Mouse (Mus musculus) hindbrain, embryonic 14.5 days (tissue): ENCODE data around the gene Arsb. TPM values are rescaled to one million over a fixed set of nuclear protein-coding genes. Genes with fewer than 3 reads are reported as not detected.

Source experiments
- ATAC-seq: fragments of 200-750 bp; cut with Nextera tagmentation; 2 replicates; pipeline ENCODE4 v1.8.0; 2017; ENCODE audit warnings: moderate number of reproducible peaks, mild to moderate bottlenecking, moderate TSS enrichment, moderate library complexity; ENCODE audit not compliant: low FRiP score
- DNase-seq: peaks from one replicate; pipeline ENCODE4 v3.0.0-alpha.2; 2015; ENCODE audit warnings: low spot score
- H3K27ac ChIP-seq: fragments of 300-500 bp; sonication (generic); 2 replicates; pipeline ENCODE4 v1.5.1; 2014; ENCODE audit warnings: mild to moderate bottlenecking, moderate library complexity
- H3K27me3 ChIP-seq: fragments of 300-500 bp; sonication (generic); 2 replicates; pipeline ENCODE4 v1.6.1; 2014; ENCODE audit warnings: mild to moderate bottlenecking, low read length, mixed read lengths; ENCODE audit not compliant: control insufficient read depth, insufficient read depth
- H3K36me3 ChIP-seq: fragments of 300-500 bp; sonication (generic); replicated peaks from 2 replicates; pipeline ENCODE4 v1.6.1; 2014; ENCODE audit not compliant: control insufficient read depth, insufficient read depth
- H3K4me1 ChIP-seq: fragments of 300-500 bp; sonication (generic); replicated peaks from 2 replicates; pipeline ENCODE4 v1.6.1; 2014; ENCODE audit warnings: antibody characterized with exemption, low read length, mixed read lengths; ENCODE audit not compliant: control insufficient read depth, insufficient read depth
- H3K4me2 ChIP-seq: fragments of 300-500 bp; sonication (generic); replicated peaks from 2 replicates; pipeline ENCODE4 v1.6.1; 2014; ENCODE audit warnings: mild to moderate bottlenecking, moderate library complexity
- H3K4me3 ChIP-seq: fragments of 300-500 bp; sonication (generic); replicated peaks from 2 replicates; pipeline ENCODE4 v1.5.1; 2014; ENCODE audit warnings: mild to moderate bottlenecking, low read length
- H3K9ac ChIP-seq: fragments of 300-500 bp; sonication (generic); 2 replicates; pipeline ENCODE4 v1.6.1; 2014
- H3K9me3 ChIP-seq: fragments of 300-500 bp; sonication (generic); 2 replicates; pipeline ENCODE4 v1.6.1; 2016; ENCODE audit warnings: low read length; ENCODE audit not compliant: control insufficient read depth
- WGBS: fragments of 180-500 bp; shearing (Covaris S2); extraction: QIAGEN DNeasy Blood & Tissue Kit; methylation state at CpG from one replicate; pipeline ENCODE4 v1.1.7; 2014; 5-methylcytosine and 5-hydroxymethylcytosine counted together
- polyA plus RNA-seq: library from polyadenylated mRNA; unstranded; fragments of >200 nt; fragmentation: Nextera tagmentation; extraction: Ambion mirVana; gene quantifications from 2 replicates; pipeline ENCODE4 v1.2.1, GENCODE M21; 2014

The Arsb gene
- polyA plus RNA-seq, 1 experiment from 2014 or later = 10.9 TPM

- H3K4me1 ChIP-seq = no peaks in the 10 kb centered on the region
- H3K9me3 ChIP-seq = 0 out of 2 replicates have a peak, but pooled peaks cover 7% of the 10 kb centered on the region
- H3K9ac ChIP-seq = no peak overlapping the region
- H3K4me3 ChIP-seq = no peak overlapping the region
- ATAC-seq = no peak
- DNase-seq = no peak
- H3K27me3 ChIP-seq = no peaks in the 10 kb centered on the region
- no peak overlapping the region for H3K27ac ChIP-seq
- H3K4me2 ChIP-seq = no peak overlapping the region
- H3K36me3 ChIP-seq = no peaks in the 10 kb centered on the region
- 91% methylated on average over 12 of the region's 12 CpGs for WGBS
These were observed 43.2 kb downstream of the Arsb start for GRCm38 (mm10) chr13:93814676-93815075.

DNA sequence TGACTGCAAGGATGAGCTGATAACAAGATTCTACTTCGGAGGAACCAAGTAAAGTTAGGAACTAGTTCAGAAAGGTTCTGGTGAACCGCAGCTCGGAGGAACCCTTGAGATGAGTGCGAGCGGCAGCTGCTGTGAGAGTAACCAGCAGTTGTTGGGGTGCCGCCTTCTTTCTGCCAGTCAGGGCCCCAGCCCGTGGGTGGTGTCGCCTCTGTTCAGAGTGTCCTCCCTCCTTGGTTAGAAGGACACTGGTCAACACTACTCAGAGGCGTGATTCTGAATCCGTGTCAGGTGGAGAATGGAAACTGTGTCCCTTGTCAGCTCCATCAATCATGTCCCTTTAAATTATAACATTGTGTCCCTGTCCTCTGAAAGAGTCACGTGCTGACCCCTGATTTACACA, 43.7 kb downstream of the Arsb start:
- Histone ChIP-seq H3K4me1 (no peaks in the 10 kb centered on the region), H3K9ac (no peak overlapping the region), H3K27me3 (no peaks in the 10 kb centered on the region), H3K4me3 (no peak overlapping the region), H3K4me2 (no peak overlapping the region), H3K27ac (no peak overlapping the region), H3K9me3 (0 out of 2 replicates have a peak, but pooled peaks cover 7% of the 10 kb centered on the region), H3K36me3 (no peaks in the 10 kb centered on the region)
- WGBS = 81% methylated on average over 11 of the region's 11 CpGs
- no peak for ATAC-seq
- DNase-seq = no peak

- no peaks in the 10 kb centered on the region for H3K27me3 ChIP-seq
- WGBS = 85% methylated on average over 2 of the region's 2 CpGs
- H3K4me2 ChIP-seq = no peak overlapping the region
- ATAC-seq (no peak), DNase-seq (no peak)
- H3K9ac ChIP-seq = no peak overlapping the region
- no peaks in the 10 kb centered on the region for H3K4me1 ChIP-seq
- H3K9me3 ChIP-seq = 0 out of 2 replicates have a peak, but pooled peaks cover 7% of the 10 kb centered on the region
- H3K36me3 ChIP-seq = no peaks in the 10 kb centered on the region
- no peak overlapping the region for H3K4me3 ChIP-seq
- H3K27ac ChIP-seq = no peak overlapping the region
These were observed 44.7 kb downstream of the Arsb start for GRCm38 (mm10) chr13:93816127-93816526.

DNA sequence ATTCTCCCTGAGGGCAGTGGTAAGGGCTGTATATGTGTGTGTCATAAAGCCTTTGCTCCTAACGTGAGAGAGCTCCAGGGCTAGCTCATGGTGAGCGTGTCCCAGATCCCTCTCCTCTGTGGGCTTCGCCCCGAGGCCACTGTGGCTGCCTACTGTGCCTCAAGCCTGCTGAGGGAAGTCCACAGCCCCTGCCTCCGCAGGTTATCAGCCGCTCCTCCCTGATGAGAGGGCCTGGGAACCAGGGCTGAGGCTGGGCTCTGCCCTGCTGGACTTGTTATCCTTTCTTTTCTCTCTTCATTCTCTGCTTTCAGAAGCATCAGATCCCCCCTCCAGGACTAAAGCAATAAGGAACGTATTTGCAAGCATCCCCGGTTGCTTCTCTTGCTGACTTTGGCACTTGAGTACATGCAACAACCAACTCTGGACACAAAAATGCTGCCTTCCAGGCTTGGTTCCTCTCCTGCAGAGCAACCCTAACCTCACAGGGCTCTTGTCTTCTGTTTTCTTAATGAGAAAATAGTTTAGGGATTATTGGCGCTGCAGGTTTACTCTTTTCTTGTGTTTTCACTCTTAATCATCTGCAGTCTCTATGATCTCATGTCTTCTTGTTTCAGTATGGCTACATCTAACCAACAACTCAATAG, 45.4 kb downstream of the Arsb start:
- WGBS = 47% methylated on average over 9 of the region's 9 CpGs
- Histone ChIP-seq H3K9ac (no peak overlapping the region), H3K36me3 (no peaks in the 10 kb centered on the region), H3K27ac (no peak overlapping the region), H3K27me3 (no peaks in the 10 kb centered on the region), H3K9me3 (0 out of 2 replicates have a peak, but pooled peaks cover 7% of the 10 kb centered on the region), H3K4me2 (no peak overlapping the region), H3K4me1 (no peaks in the 10 kb centered on the region), H3K4me3 (no peak overlapping the region)
- DNase-seq (no peak), ATAC-seq (no peak)

DNA sequence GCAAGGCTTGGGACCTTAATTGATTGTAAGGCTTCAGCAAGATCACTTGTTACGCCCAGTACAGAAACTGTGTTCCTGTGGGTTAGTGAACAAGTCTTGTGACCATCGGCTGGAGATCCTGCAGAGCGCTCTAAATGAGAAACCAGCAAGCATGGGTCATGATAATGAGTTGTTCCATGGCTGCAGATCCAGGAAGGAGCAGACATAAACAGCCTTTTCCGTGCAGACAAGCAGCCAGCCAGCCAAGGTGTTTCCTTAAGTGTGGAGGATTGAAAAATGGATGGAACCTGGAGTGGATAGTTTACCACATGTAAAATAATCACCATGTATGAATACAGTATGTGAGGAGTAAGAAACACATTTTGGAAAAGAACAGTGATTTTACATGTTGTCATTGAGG, 48.7 kb downstream of the Arsb start:
- DNase-seq = no peak
- Histone ChIP-seq H3K36me3 (no peaks in the 10 kb centered on the region), H3K9me3 (0 out of 2 replicates have a peak, but pooled peaks cover 7% of the 10 kb centered on the region), H3K9ac (no peak overlapping the region), H3K4me1 (no peaks in the 10 kb centered on the region), H3K27me3 (no peaks in the 10 kb centered on the region), H3K4me3 (no peak overlapping the region), H3K27ac (no peak overlapping the region), H3K4me2 (no peak overlapping the region)
- WGBS = 88% methylated on average over 4 of the region's 4 CpGs
- no peak for ATAC-seq

DNA sequence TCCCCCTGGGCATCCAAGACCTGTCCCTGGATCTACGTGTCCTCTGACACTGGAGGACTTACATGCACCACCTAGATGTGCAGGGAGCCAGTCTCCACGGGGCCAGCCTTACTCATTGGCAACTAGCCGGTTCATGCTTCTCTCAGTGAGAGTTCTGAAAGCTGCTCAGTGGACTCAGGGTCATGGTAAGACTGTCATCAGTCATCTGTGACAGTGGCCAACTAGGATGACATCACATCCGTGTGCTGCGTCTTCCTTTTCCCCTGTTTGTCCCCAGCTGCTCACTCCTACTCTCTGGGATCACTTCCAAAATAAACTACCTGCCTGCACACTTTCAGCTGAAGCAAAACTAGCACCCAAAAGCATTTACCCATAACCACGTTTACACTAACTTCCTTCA, 50.6 kb downstream of the Arsb start:
- H3K27me3 ChIP-seq = no peaks in the 10 kb centered on the region
- no peak overlapping the region for H3K27ac ChIP-seq
- no peak overlapping the region for H3K4me2 ChIP-seq
- H3K4me3 ChIP-seq = no peak overlapping the region
- H3K9ac ChIP-seq = no peak overlapping the region
- H3K4me1 ChIP-seq = no peaks in the 10 kb centered on the region
- DNase-seq (no peak), ATAC-seq (no peak)
- WGBS = 72% methylated on average over 6 of the region's 6 CpGs
- no peaks in the 10 kb centered on the region for H3K36me3 ChIP-seq
- H3K9me3 ChIP-seq = 0 out of 2 replicates have a peak, but pooled peaks cover 7% of the 10 kb centered on the region

- H3K4me2 ChIP-seq = no peak overlapping the region
- H3K4me3 ChIP-seq = no peak overlapping the region
- 77% methylated on average over 7 of the region's 7 CpGs for WGBS
- no peaks in the 10 kb centered on the region for H3K27me3 ChIP-seq
- no peaks in the 10 kb centered on the region for H3K36me3 ChIP-seq
- DNase-seq (no peak), ATAC-seq (peak; percentile 8; the same call in 1 of the 2 replicates)
- no peaks in the 10 kb centered on the region for H3K4me1 ChIP-seq
- H3K9ac ChIP-seq = no peak overlapping the region
- no peak overlapping the region for H3K27ac ChIP-seq
- no peaks in the 10 kb centered on the region for H3K9me3 ChIP-seq
These were observed 54.5 kb downstream of the Arsb start for GRCm38 (mm10) chr13:93825792-93826558.

GRCm38 (mm10) chr13:93827745-93828144, 56.3 kb downstream of the Arsb start:
- H3K36me3 ChIP-seq = no peaks in the 10 kb centered on the region
- no peak for ATAC-seq
- no peak overlapping the region for H3K4me3 ChIP-seq
- H3K4me1 ChIP-seq = no peaks in the 10 kb centered on the region
- H3K9me3 ChIP-seq = 0 out of 2 replicates have a peak, but pooled peaks cover 5% of the 10 kb centered on the region
- H3K27ac ChIP-seq = no peak overlapping the region
- DNase-seq = no peak
- WGBS = 73% methylated on average over 2 of the region's 2 CpGs
- H3K9ac ChIP-seq = no peak overlapping the region
- no peaks in the 10 kb centered on the region for H3K27me3 ChIP-seq
- H3K4me2 ChIP-seq = no peak overlapping the region

GRCm38 (mm10) chr13:93829565-93830293, 58.3 kb downstream of the Arsb start:
- ATAC-seq (no peak), DNase-seq (no peak)
- Histone ChIP-seq H3K27me3 (no peaks in the 10 kb centered on the region), H3K4me2 (no peak overlapping the region), H3K27ac (no peak overlapping the region), H3K4me1 (no peaks in the 10 kb centered on the region), H3K9me3 (peaks cover 9% of the 10 kb centered on the region; the same call in 1 of the 2 replicates), H3K4me3 (no peak overlapping the region), H3K9ac (no peak overlapping the region), H3K36me3 (no peaks in the 10 kb centered on the region)
- WGBS = 68% methylated on average over 2 of the region's 2 CpGs
